Mouse (Mus musculus) olfactory bulb, adult 2 months (tissue): ENCODE data around the gene Gm28043. TPM values are rescaled to one million over a fixed set of nuclear protein-coding genes. Genes with fewer than 3 reads are reported as not detected.

ENCODE experiments used
- H3K27ac ChIP-seq: fragments of 200-500 bp; 2 replicates; pipeline ENCODE4 v1.5.1; 2012; ENCODE audit warnings: low read depth, low read length; ENCODE audit not compliant: insufficient read depth
- H3K4me1 ChIP-seq: fragments of 200-500 bp; 2 replicates; pipeline ENCODE4 v1.6.1; 2012; ENCODE audit warnings: low read length; ENCODE audit not compliant: control insufficient read depth, insufficient read depth
- H3K4me3 ChIP-seq: fragments of 200-500 bp; 2 replicates; pipeline ENCODE4 v1.5.1; 2012; ENCODE audit warnings: mild to moderate bottlenecking, low read depth, low read length, moderate library complexity; ENCODE audit not compliant: insufficient read depth
- CTCF ChIP-seq: fragments of 200-500 bp; IDR thresholded peaks from 2 replicates; pipeline ENCODE4 v1.5.1; 2012; ENCODE audit warnings: low read depth, mild to moderate bottlenecking, low read length, moderate library complexity; ENCODE audit not compliant: insufficient read depth
- POLR2A ChIP-seq: fragments of 200-500 bp; IDR thresholded peaks from 2 replicates; pipeline ENCODE4 v1.6.1; 2012; ENCODE audit warnings: mild to moderate bottlenecking, low read depth, low read length, moderate library complexity; ENCODE audit not compliant: insufficient read depth
- WGBS: fragments of 180-500 bp; shearing (Covaris S2); methylation state at CpG from one replicate; pipeline ENCODE4 v1.1.7; 2018; 5-methylcytosine and 5-hydroxymethylcytosine counted together
- polyA plus RNA-seq: library from polyadenylated mRNA; stranded (reverse); fragments of >200 nt; gene quantifications from 2 replicates; pipeline ENCODE4 v1.2.4, GENCODE M21; 2012; ENCODE audit warnings: low replicate concordance; ENCODE audit not compliant: missing spikeins, insufficient read depth, insufficient read length

The Gm28043 gene
- polyA plus RNA-seq, 1 experiment: not detected

- TF ChIP-seq POLR2A (no peak), CTCF (no peak)
- Histone ChIP-seq H3K27ac (no peak overlapping the region), H3K4me1 (peaks cover 13% of the 10 kb centered on the region), H3K4me3 (no peak overlapping the region)
- 18% methylated on average over 22 of the region's 22 CpGs for WGBS
Observed at GRCm38 (mm10) chr17:29737849-29738804, 123.5 kb downstream of the Gm28043 start.

DNA sequence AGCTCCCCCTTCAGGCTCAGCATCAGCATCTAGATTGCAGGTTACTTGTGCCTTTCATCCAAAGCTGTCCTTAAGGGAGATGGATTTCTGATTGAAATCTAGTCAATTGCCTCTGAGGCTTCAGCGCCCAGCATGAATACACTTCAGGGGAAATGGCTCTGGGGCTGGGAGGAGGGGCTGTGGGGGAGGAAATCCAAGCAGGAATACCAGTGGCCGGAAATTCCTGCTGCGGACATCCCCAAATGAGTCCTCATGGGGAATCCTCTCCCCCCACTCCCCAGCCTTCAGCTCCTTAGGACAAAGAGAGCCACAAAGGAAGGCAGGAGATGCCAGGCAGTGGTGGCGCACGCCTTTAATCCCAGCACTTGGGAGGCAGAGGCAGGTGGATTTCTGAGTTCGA is 132.8 kb downstream of the Gm28043 start:
- WGBS: 94% methylated on average over 6 of the region's 6 CpGs
- TF ChIP-seq CTCF: no peak
- TF ChIP-seq POLR2A: no peak
- H3K4me1 ChIP-seq: peaks cover 3% of the 10 kb centered on the region; the same call in 1 of the 2 replicates
- H3K27ac ChIP-seq: no peak overlapping the region
- no peak overlapping the region for H3K4me3 ChIP-seq

Other genes with a start within 250 kb of the Gm28043 start
- gene Pim1, start 124.1 kb upstream of the Gm28043 start, polyA plus RNA-seq: not detected in 2 replicates
- gene Gm17657, start 65.2 kb upstream of the Gm28043 start, polyA plus RNA-seq: not detected in 2 replicates
- not detected in 2 replicates for gene Tbc1d22b, start 65.1 kb upstream of the Gm28043 start, polyA plus RNA-seq
- not detected in 2 replicates for gene Tmem217, start 62.5 kb upstream of the Gm28043 start, polyA plus RNA-seq
- not detected in 2 replicates for gene Rnf8, start 86 bp upstream of the Gm28043 start, polyA plus RNA-seq
- gene Cmtr1, start 45.7 kb downstream of the Gm28043 start, polyA plus RNA-seq: 491 TPM in 1 of 2 replicates, not detected in the other
- gene Ccdc167, start 102.2 kb downstream of the Gm28043 start, polyA plus RNA-seq: not detected in 2 replicates